Mouse (Mus musculus) kidney, adult 11 months (tissue): ENCODE measurements at regions not wholly inside any gene's neighbourhood (a gene's known extent, or its start where the extent isn't known, plus 50 kb on each side); places are given as distances from the start of the nearest gene placed in this dataset.

Experiments
- DNase-seq: peaks from one replicate; pipeline ENCODE4 v3.0.0; 2022

GRCm38 (mm10) chr7:72504268-72504667 lies 197.9 kb upstream of the Mctp2 start:
- peak; percentile 81 for DNase-seq

GRCm38 (mm10) chr7:72505732-72506460 lies 199.5 kb upstream of the Mctp2 start:
- DNase-seq, result peak; percentile 47

- peak; percentile 15 for DNase-seq
These were observed 201.5 kb upstream of the Mctp2 start for GRCm38 (mm10) chr7:72507946-72508345.

DNA sequence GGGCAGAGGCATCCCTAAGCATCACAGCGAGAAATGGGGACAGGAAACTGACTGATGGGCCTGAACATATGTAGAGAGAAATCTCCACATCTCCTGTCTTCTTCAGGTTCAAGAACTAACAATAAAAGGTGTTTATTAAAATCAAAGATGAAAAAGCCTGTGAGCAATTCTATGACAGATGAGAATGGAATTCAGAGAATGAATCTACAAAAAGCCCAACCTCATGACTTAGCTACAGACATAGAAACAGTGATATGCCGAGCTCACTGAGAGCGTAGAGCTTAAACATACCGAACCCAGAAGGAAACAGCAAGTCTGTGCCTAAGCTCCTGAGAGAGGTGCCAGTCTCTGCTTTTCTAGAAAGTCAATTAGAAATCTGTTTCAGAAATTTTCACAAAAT lies 203.7 kb upstream of the Mctp2 start:
- no peak for DNase-seq

GRCm38 (mm10) chr7:72513446-72513845 lies 207.0 kb upstream of the Mctp2 start:
- DNase-seq, result no peak

- DNase-seq, result no peak
These were observed 208.4 kb upstream of the Mctp2 start for GRCm38 (mm10) chr7:72514851-72515250.

DNA sequence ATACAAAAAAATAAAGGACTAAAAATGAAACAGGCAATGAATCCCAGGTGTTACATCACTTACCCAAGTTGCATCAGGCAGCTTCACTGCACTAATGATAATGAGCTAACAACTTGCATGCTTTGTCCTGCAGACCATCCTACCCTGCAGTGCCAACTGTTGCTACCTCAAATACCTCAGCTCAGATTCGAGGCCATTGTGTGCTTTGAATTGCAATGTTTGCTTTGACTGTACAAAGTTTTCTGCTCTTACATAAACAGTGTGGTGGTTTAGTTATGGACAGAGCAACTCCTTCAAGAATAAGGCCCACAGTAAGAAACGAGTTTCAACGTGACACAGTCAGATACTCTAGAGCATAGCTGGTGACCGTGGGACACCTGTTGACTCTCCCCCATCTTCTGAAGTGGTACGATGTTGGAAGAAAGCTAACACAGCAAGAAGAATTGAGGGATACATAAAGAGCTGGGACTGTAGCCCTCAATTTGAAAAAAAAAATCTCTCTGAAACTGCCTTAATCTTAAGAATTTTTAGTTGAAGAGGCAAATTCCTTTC lies 212.1 kb upstream of the Mctp2 start:
- no peak for DNase-seq

DNA sequence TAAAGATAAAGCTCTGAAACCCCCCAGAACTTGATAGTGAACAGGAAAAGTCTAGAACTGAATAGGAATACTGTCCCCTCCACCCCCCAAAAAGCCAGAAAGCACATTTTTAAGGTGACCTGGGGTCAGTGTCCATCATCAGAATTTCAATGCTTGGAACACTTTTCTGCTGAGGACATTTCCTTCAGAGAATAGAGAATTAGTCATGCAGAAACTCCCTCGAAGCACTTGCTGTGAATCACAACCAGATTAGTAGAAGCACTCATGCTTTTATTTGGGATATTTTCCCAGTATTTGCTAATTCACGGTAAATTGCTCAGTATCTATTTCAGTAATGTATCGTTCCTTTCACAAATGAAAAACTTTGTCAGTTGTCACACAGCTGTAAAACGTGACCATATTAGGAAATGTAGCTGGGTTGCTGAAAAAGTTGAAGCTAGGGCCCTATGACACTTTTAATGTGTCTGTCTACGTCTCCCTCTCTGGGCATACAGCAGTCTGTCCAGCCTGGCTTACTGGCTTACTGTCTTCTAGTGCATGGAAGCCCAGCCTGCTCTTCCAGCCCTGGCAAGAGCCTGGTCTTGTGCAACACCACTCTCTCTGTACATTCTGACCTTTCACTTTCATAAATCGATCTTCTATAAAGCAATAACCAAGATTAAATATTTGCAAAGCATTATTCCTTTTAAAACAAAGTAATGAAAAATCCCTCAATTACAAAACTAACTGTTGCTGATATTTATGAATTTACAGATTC lies 213.1 kb upstream of the Mctp2 start:
- no peak for DNase-seq

DNA sequence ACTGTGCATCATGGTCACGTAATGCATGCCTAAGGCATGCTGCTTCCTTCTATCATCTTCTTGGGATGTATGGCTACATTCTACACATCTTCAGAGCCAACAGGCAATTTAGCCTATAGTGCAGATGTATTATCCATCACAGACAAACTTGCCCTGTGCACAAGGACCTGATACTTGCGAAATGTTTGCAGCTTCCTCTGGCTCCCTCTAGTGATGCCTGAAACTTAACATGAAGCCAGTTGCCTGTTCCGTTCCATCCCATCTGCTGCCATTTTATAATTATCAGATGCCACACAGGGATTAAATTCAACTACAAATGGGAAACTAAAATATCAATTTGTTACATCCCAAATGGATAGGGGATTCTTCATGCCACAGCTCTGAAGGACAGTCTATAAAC lies 222.5 kb upstream of the Mctp2 start:
- DNase-seq, result no peak

GRCm38 (mm10) chr7:72538288-72538687 lies 231.9 kb upstream of the Mctp2 start:
- DNase-seq, result no peak

DNA sequence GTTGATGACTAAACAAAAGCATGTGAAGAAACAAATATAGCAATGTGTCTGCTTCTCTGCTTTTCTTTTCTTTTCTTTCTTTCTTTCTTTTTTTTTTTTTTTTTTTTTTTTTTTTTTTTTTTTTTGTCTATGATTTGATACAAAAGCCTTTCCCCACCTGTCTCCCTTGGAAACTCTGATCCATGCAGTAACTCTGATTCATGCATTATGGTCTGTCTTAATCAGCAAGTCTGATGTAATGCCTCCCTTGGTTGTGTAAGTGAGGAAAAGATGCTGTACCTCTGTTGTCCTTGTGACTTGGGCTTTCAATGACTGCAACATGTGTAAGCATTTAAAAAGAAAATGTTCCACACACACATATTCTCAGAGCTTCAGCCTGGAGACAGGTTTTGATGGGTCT lies 233.5 kb upstream of the Mctp2 start:
- no peak for DNase-seq

DNA sequence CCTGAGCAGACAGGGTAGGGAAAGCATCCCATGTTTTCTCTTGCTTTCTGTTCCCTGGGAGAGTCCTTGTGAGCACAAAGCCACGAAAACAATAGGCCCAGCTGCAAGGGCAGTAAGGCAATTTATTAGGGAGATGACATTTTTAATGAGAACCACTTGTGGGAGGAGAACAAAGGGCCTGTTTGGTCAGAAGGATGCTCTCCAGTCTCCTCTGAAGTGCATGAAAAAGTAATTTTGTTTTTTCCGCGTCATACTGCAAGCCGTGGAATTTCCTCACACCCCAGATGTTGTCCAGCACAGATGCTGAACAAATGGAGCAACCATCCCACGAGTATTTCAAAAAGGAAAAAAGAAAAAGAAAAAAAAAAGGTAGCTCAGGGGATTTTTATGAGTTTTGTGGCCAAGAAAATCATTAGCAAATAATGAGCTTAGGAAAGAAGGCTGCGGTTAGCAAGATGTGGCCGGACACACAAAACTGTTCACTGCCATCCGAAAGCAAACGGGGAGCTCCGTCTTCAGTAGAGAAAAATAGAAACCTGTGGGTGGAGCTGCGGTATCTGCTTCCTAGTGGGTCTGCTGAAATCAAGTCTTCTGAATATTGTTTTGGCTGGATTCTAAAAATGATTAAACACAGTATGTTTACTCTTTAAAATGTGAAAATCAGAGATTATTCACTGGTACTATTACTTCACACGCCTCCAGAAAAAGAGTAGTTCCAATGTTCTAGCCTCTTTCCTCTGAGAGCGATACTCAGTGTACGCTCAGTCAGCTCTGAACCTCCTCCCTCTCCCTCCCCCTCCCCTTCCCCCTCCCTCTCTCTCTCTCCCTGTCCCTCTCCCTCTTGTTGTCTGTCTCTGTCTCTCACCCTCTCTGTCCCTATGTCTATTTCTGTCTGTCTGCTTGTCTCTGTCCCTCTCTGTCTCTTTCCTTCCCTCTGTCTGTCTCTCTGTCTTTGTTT lies 235.4 kb upstream of the Mctp2 start:
- DNase-seq, result no peak

DNA sequence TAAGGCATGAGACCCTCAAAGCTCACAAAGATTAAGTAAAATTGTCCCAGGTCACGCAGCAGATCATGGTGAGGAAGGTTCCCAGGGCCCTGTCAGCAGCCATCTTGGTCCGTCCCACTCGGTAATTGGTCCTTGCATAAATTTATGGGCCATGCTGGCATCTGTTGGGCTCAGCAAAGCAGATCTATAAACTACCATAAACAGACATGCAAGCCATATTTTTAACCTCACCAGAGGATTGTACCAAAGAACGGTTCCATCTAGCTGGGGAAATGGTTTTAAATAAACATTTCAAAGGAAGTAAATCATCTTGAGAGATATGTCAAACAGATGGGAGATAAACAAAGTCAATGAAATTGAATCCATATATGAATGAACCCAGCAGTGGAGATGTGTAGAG lies 237.1 kb upstream of the Mctp2 start:
- DNase-seq, result no peak

- DNase-seq, result peak; percentile 28
These were observed 237.5 kb upstream of the Mctp2 start for GRCm38 (mm10) chr7:72543946-72544345.

DNA sequence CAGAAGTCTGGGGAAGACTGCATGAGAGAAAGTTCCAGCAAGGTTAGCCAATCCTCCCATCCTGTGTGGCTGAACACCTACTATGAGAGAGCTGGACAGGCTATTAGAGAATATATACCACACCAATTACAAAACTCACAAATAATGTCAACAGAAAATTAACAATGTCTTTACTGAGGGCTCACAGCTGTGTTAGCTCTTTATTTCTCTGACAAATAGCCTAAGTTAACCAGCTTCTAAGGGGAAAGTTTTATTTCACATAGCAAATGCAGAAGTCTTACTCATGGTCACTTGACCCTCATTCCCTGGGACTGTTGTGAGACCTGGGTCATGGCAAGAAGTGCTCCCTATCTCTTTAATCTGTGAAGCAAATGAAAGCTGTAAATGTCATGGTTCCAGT lies 261.0 kb upstream of the Mctp2 start:
- DNase-seq, result no peak

GRCm38 (mm10) chr7:72569177-72569576 lies 262.8 kb upstream of the Mctp2 start:
- DNase-seq, result no peak

- no peak for DNase-seq
These were observed 267.9 kb upstream of the Mctp2 start for GRCm38 (mm10) chr7:72574316-72574715.

DNA sequence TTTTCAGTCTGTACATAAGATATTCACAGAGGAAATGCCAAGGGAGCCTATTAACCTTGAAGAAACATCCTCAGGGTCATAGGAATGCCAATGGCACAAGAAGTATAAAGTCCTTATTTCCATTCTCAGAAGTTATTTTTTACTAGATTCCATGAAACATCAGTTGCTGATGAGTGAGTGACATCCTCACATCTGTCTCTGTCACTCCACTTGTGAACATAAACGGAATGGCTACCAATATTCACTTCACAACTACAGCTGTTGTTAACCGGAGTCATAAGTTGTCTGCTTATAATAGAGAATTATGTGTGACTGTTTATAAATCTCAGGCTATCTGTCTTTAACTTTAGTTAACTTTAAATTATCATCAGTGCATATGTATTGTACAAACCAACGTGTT lies 278.0 kb upstream of the Mctp2 start:
- no peak for DNase-seq

GRCm38 (mm10) chr7:72589241-72589668 lies 282.8 kb upstream of the Mctp2 start:
- no peak for DNase-seq

- no peak for DNase-seq
These were observed 284.1 kb upstream of the Mctp2 start for GRCm38 (mm10) chr7:72590351-72591115.

GRCm38 (mm10) chr7:72592110-72592509 lies 285.7 kb upstream of the Mctp2 start:
- DNase-seq, result no peak

- no peak for DNase-seq
These were observed 286.2 kb upstream of the Mctp2 start for GRCm38 (mm10) chr7:72592649-72593048.
